Mouse (Mus musculus): Measurements from ENCODE around the gene Ttc22. TPM values are rescaled to one million over a fixed set of nuclear protein-coding genes. Genes with fewer than 3 reads are reported as not detected.

Gene Ttc22
- polyA plus RNA-seq, 1 experiment from 2014 or later, result 1.1 TPM

DNA sequence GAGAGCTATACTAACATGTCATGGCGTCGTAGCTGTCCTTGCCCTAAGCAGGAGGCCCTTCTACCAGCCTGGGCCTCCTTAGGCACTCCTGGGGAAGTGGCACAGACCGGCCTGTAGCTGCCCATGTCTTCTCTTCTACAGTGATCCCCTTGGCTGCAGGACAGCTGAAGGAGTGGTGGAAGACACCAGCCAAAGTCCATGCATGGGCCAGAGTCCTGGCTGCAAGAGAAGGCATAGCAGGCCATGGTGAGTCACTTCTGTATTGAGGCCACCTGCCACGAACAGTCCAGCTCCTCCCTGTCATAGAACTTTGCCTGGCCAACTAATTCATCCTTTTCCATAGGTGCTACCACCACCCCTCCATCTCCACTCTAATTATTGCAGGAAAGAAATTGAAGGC is 3.3 kb upstream of the Ttc22 start:
- Histone ChIP-seq H3K4me3 (no peak overlapping the region), H3K27me3 (replicated peaks) (peaks cover 26% of the 10 kb centered on the region)

DNA sequence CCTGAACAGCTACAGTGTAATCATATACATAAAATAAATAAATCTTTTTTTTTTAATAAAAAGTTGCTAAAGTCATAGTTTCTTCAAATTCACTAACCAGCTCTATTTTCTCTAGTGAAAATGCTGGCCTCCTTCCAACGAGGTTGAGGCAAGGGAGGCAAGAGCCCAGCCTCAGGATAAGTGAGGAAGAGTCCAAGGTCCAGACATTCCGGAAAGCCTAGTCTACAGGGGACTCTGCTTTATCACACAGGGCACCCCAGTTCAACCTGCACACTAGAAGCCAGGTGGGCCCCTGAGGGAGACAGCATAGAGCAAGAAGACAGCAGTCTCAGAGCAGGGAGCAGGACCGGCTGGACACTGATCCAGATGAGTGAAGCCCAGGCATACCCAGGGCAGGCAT is 804 bp upstream of the Ttc22 start:
- ATAC-seq (ENCODE audit: low FRiP score, low read depth), result no peak
- peaks cover 34% of the 10 kb centered on the region for H3K27me3 ChIP-seq (replicated peaks)
- no peak overlapping the region for H3K4me2 ChIP-seq (replicated peaks)
- no peaks in the 10 kb centered on the region for H3K36me3 ChIP-seq
- H3K9me3 ChIP-seq, result no peaks in the 10 kb centered on the region
- H3K4me3 ChIP-seq, result no peak overlapping the region
- no peak overlapping the region for H3K27ac ChIP-seq
- 75% methylated on average over 3 of the region's 3 CpGs for WGBS
- H3K9ac ChIP-seq, result no peak overlapping the region
- H3K4me1 ChIP-seq, result peaks cover 12% of the 10 kb centered on the region

More for the DNA sequence above, 3.3 kb upstream of the Ttc22 start:
- no peak overlapping the region for H3K27ac ChIP-seq
- H3K9me3 ChIP-seq, result no peaks in the 10 kb centered on the region
- no peak for ATAC-seq (ENCODE audit: low FRiP score, low read depth)
- H3K9ac ChIP-seq, result no peak overlapping the region
- WGBS, result 88% methylated on average over 4 of the region's 4 CpGs
- H3K4me1 ChIP-seq, result peaks cover 13% of the 10 kb centered on the region
- H3K4me2 ChIP-seq (replicated peaks), result no peak overlapping the region
- no peaks in the 10 kb centered on the region for H3K36me3 ChIP-seq

DNA sequence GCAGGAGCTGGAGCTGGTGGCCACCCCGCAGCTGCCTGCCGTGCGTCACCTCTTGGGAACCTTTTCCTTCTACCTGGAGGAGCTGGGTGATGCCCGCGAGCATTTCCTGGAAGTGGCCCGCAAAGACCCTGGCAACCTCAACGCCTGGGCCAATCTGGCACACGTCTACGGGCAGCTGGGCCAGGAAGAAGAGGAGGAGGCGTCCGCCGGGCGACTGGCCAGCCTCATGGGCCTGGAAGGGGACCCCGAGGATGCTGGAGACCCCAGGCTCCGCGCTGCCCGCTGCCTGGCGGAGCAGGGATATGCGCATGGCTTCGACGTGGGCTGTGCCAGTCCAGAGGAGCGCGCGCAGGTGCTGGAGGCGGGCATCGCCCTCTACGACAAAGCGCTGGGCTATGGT is 480 bp downstream of the Ttc22 start:
- 34% methylated on average over 28 of the region's 28 CpGs for WGBS

DNA sequence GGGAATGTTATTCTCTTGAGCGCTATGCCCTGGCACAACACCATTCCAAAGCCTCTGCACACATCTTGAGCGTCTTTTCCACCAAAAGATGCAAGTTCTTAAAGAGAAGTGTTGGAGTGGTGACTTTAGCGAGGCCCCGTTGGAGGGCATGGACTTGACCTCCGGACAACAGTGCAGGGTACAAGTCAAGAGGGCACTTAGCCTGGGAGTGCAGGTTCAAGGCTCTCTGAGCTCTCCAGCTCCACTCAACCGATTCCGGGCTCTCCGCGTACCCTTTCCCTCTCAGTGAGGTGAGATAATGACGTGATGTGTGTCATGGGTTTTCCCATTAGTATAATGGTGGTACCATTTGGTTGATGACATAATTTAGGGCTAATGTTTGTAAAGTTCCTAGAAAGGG is 2.0 kb downstream of the Ttc22 start:
- WGBS, result 86% methylated on average over 10 of the region's 10 CpGs
- no peak for ATAC-seq (ENCODE audit: low FRiP score, low read depth)
- peaks cover 34% of the 10 kb centered on the region for H3K27me3 ChIP-seq (replicated peaks)

More for the DNA sequence above, 480 bp downstream of the Ttc22 start:
- H3K27me3 ChIP-seq (replicated peaks), result peaks cover 34% of the 10 kb centered on the region
- H3K27ac ChIP-seq, result no peak overlapping the region
- H3K9ac ChIP-seq, result no peak overlapping the region
- no peak overlapping the region for H3K4me3 ChIP-seq
- H3K4me1 ChIP-seq, result peaks cover 4% of the 10 kb centered on the region; the same call in 1 of the 2 replicates
- no peaks in the 10 kb centered on the region for H3K36me3 ChIP-seq
- no peaks in the 10 kb centered on the region for H3K9me3 ChIP-seq
- no peak for ATAC-seq (ENCODE audit: low FRiP score, low read depth)
- no peak overlapping the region for H3K4me2 ChIP-seq (replicated peaks)

DNA sequence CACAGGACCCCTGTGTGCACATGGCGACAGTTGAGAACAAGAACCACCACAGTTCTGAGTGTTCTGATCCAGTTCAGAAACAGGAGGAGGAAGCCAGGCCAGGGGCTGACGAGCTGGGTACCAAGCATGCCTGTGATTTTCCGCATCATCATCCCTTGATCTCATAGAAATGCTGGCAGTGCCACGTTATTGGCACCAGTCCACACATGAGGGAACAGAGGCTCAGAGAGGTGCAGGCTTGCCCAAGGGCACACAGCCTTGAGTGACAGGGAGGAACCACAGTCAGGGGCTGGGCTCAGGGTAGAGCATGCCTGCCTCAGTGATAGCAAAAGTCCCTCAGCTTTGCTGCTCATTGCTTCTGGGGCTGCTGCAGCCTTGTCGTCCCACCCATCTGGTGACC is 5.6 kb downstream of the Ttc22 start:
- peaks cover 15% of the 10 kb centered on the region for H3K4me1 ChIP-seq
- H3K4me2 ChIP-seq (replicated peaks), result no peak overlapping the region
- WGBS, result 87% methylated on average over 5 of the region's 5 CpGs
- no peak overlapping the region for H3K4me3 ChIP-seq
- peaks cover 19% of the 10 kb centered on the region for H3K27me3 ChIP-seq (replicated peaks)
- no peak overlapping the region for H3K27ac ChIP-seq
- ATAC-seq (ENCODE audit: low FRiP score, low read depth), result no peak
- no peaks in the 10 kb centered on the region for H3K9me3 ChIP-seq
- H3K36me3 ChIP-seq, result no peaks in the 10 kb centered on the region
- no peak overlapping the region for H3K9ac ChIP-seq

More for the DNA sequence above, 2.0 kb downstream of the Ttc22 start:
- H3K36me3 ChIP-seq, result no peaks in the 10 kb centered on the region
- H3K4me2 ChIP-seq (replicated peaks), result no peak overlapping the region
- H3K4me3 ChIP-seq, result no peak overlapping the region
- H3K9ac ChIP-seq, result no peak overlapping the region
- H3K9me3 ChIP-seq, result no peaks in the 10 kb centered on the region
- H3K4me1 ChIP-seq, result peaks cover 4% of the 10 kb centered on the region; the same call in 1 of the 2 replicates
- no peak overlapping the region for H3K27ac ChIP-seq

DNA sequence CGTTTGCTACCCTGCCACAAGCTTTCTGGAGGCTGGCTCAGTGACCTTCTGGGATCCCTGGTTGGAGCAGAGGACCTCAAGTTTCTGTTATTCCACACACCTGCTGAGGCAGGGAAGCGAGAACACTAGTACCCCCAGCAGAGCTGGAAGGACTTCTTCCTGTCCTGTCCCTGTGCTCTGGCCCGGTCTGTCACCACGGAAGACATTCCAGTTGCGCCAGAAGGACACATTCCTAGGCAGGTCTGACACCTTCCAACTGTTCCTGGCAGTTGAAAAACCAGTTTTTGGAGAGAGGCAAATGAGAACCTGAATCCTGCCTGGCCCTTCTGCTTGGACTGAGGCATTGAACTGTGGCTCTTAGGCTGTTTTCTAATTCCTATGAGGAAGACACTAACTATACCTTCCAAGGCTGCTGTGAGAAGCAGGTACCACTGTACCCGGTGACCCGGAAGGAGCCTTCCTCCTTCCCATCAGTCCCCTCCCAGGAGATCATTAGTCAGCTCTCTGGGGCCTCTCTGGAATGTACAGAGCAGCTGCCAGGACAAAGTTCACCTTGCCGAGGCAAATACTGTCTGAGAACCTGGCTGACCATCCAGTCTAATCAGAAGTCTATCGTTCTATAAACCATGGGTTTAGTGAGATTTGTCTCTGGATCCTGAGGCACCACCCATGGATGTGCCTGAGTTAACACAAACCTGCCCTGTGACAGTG is 6.6 kb downstream of the Ttc22 start:
- Histone ChIP-seq H3K9me3 (no peaks in the 10 kb centered on the region), H3K27ac (no peak overlapping the region), H3K9ac (no peak overlapping the region), H3K4me3 (no peak overlapping the region), H3K4me2 (replicated peaks) (no peak overlapping the region), H3K27me3 (replicated peaks) (peaks cover 9% of the 10 kb centered on the region; the same call in 1 of the 2 replicates), H3K36me3 (no peaks in the 10 kb centered on the region), H3K4me1 (peaks cover 21% of the 10 kb centered on the region)
- WGBS, result 59% methylated on average over 9 of the region's 9 CpGs
- no peak for ATAC-seq (ENCODE audit: low FRiP score, low read depth)

DNA sequence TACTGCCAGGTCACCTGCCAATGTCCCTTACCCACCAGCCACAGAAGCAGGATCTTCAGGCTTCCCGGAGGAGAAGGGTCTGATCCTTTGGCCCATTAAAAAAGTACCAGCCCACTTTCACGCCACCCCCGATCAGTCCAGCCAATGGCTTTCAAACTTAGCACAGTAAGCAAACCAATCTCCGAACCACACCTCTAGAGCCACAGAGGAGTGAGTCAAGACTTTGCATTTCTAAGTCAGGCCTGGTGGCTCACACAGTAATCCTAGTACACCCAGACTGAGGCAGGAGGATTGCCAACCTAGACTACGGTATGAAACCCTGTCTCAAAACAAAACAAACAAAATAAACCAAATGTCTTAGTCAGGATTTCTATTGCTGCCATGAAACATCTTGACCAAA is 7.1 kb downstream of the Ttc22 start:
- H3K27me3 ChIP-seq (replicated peaks), result 0 out of 2 replicates have a peak, but pooled peaks cover 4% of the 10 kb centered on the region
- no peaks in the 10 kb centered on the region for H3K36me3 ChIP-seq
- WGBS, result 74% methylated on average over 5 of the region's 5 CpGs
- no peak overlapping the region for H3K4me2 ChIP-seq (replicated peaks)
- no peak for ATAC-seq (ENCODE audit: low FRiP score, low read depth)
- no peak overlapping the region for H3K4me3 ChIP-seq
- peaks cover 27% of the 10 kb centered on the region for H3K4me1 ChIP-seq
- no peak overlapping the region for H3K27ac ChIP-seq
- H3K9ac ChIP-seq, result no peak overlapping the region
- H3K9me3 ChIP-seq, result no peaks in the 10 kb centered on the region

DNA sequence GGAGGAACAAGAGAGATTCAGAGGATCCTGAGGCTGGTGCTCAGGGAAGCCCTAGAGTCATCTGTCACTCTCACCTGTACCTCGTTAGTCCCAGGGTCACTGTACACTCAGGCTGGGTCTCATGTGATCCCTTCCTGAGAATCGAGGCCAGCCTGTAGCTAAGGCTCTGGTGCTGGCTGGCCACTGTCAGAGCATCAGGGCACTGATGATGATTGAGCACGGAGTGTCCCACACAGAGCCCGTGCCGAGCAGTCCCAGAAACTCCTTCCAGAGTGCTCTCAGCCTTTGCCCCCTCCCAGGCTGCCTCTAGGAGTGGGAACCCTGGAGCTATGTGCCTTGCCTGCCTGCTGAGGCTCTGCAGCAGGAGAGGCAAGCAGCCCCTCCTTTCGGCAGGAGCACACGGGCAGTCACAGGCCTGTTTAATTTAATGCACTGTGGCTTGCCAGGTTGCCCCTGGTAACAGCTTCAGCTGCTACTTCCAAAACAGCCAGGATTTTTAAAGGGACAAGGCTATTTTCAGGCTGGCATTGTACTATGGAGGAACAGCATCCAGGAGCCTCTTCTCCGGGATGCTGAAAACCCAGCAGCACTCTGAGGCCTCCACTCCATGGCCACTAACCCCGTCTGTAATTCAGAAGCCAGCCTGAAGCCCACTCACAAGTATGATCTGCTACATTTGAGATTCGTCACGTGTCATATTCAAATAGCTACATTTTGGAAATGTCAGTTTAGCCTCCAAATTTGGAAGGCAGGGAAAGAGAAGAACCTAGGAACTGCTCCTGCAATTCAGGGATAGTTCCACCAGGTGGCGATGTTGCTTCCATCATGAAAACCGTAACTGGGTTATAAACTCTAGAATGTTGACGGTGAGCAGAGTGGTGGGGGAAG is 8.3 kb downstream of the Ttc22 start:
- Histone ChIP-seq H3K27me3 (replicated peaks) (0 out of 2 replicates have a peak, but pooled peaks cover 4% of the 10 kb centered on the region), H3K27ac (peak overlapping the region; percentile 60), H3K4me1 (peaks cover 30% of the 10 kb centered on the region), H3K9ac (no peak overlapping the region), H3K9me3 (no peaks in the 10 kb centered on the region), H3K4me2 (replicated peaks) (peak overlapping the region; percentile 20; the same call in 1 of the 2 replicates), H3K36me3 (no peaks in the 10 kb centered on the region), H3K4me3 (no peak overlapping the region)
- ATAC-seq (ENCODE audit: low FRiP score, low read depth), result peak; percentile 80
- WGBS, result 24% methylated on average over 14 of the region's 14 CpGs

DNA sequence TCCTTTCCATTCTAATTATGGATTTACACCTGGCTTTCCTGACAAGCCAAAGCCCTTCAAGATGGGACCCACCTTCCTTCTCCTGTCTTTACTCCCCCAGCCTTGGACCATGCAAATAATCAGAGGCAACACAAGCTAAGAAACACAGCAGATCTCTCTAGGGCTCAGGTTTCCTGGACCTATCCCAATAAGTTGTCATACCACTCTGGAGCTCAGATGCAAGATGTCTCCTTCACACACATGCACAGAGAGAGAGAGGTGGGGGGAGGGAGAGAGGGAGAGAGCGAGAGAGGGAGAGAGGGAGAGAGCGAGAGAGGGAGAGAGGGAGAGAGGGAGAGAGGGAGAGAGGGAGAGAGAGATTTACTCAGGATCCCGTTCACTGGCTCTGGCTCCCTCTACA is 10.1 kb downstream of the Ttc22 start:
- Histone ChIP-seq H3K9me3 (no peaks in the 10 kb centered on the region), H3K27me3 (replicated peaks) (no peaks in the 10 kb centered on the region), H3K4me2 (replicated peaks) (no peak overlapping the region), H3K9ac (no peak overlapping the region), H3K4me1 (peaks cover 26% of the 10 kb centered on the region), H3K36me3 (no peaks in the 10 kb centered on the region), H3K4me3 (no peak overlapping the region), H3K27ac (no peak overlapping the region)
- ATAC-seq (ENCODE audit: low FRiP score, low read depth), result no peak
- 62% methylated on average over 1 of the region's 3 CpGs for WGBS

DNA sequence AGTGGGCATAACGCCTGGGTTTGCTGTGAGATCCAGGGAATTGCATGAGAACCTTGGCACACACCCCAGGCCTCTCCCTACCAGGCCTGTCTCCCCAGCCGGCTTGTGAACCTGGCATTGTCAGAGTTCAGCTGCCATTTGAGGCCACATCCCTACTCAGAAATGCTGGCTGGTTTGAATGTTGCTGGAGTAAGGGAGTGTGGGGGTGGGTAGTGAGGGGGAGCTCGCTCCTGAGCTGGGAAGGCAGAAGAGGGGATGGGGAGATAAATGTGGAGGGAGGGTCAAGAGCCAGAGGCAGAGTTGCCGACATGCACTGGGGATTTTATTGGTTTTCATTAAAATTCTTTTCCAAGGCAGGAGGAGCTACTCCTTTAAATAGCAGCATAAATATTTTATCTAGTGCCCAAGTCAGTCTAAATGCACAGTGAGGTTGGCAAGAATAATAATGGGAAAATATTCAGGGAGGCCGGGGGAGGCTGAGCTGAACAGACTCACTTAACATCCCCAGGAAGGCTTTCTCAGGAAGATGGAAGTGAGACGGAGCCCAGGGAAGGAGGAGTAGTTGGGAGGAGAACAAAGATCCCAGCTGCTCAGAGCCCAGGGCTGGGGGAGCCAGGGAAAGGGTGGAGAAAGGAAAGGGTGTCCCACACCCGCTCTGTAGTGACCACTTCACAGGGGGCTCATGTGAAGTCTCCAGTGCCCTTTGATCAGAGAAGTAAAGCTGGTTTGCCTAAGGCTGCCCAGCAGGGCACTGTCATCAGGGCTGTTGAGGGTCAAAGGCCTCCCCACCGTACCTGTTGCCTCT is 11.3 kb downstream of the Ttc22 start:
- Histone ChIP-seq H3K4me2 (replicated peaks) (peak overlapping the region; percentile 20; the same call in 1 of the 2 replicates), H3K27ac (peak overlapping the region; percentile 50), H3K9ac (no peak overlapping the region)

DNA sequence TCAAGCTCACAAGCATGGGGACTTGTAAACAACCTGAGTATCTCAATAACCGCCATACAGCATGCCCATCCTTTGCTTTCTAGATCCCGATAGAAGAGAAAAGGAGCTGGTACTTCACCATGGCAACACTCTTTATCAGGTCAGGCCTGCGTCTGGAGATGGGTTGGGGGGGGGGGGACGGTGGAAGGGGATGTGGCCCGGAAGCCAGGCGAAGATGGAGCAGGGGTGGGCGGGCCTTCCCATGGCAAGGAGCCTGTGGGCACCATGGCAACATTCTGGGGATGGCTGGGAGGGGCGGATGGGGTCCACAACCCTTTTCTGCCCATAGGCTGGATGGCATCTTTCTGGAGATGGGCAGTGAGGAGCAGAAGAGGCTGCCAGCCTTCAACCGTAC is 11.9 kb downstream of the Ttc22 start:
- no peaks in the 10 kb centered on the region for H3K36me3 ChIP-seq
- no peak overlapping the region for H3K4me3 ChIP-seq
- WGBS, result 42% methylated on average over 9 of the region's 9 CpGs
- H3K4me1 ChIP-seq, result peaks cover 26% of the 10 kb centered on the region
- no peaks in the 10 kb centered on the region for H3K9me3 ChIP-seq
- peak overlapping the region; percentile 50 for H3K27ac ChIP-seq
- ATAC-seq (ENCODE audit: low FRiP score, low read depth), result no peak
- peak overlapping the region; percentile 20; the same call in 1 of the 2 replicates for H3K4me2 ChIP-seq (replicated peaks)
- H3K9ac ChIP-seq, result no peak overlapping the region
- no peaks in the 10 kb centered on the region for H3K27me3 ChIP-seq (replicated peaks)

More for the DNA sequence above, 11.3 kb downstream of the Ttc22 start:
- ATAC-seq (ENCODE audit: low FRiP score, low read depth), result 0 out of 2 replicates have a peak, but pooled peaks have one; percentile 35
- Histone ChIP-seq H3K4me3 (no peak overlapping the region), H3K36me3 (no peaks in the 10 kb centered on the region), H3K27me3 (replicated peaks) (no peaks in the 10 kb centered on the region), H3K9me3 (no peaks in the 10 kb centered on the region), H3K4me1 (peaks cover 26% of the 10 kb centered on the region)
- 24% methylated on average over 8 of the region's 8 CpGs for whole genome bisulfite sequencing

Measured in neural tube, embryonic 12.5 days (tissue).